Mouse (Mus musculus) adrenal gland, adult 18-20 months (tissue): ENCODE data around the gene Tnfaip6. TPM values are rescaled to one million over a fixed set of nuclear protein-coding genes. Genes with fewer than 3 reads are reported as not detected.

Source experiments
- DNase-seq, 2 experiments: peaks; one replicate each; pipeline ENCODE4 v3.0.0; 2021 to 2022; ENCODE audit warnings: low spot score in 2 of 2
- total RNA-seq, 2 experiments: library from RNA; stranded (reverse); gene quantifications; 1 replicate in 1 of 2; 2 replicates in 1 of 2; pipeline ENCODE4 v1.2.3; 2021

The Tnfaip6 gene
- total RNA-seq, 2 experiments from 2014 or later = 1.7 to 2.3 TPM

- no peak for DNase-seq
Measured at GRCm38 (mm10) chr2:52052335-52052734, 14.5 kb downstream of the Tnfaip6 start.

DNA sequence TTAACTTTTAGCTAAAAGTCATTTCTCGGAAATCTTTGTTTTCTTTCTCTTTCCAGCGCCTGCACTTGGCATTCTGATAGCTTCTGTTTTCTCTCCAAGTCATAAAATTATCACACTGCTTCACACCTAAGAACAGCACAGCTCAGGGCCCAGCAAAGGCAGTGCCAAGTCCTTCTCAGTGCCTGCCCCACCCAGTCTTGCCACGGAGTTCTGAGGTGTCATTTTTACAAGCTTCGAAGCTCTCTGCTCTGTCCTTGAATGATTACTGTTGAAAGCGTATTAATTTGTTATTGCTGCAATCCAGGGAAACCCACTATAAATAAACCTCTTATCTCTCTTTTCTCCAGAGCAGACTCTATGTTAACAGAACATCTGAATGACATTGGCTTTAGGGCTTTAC, 15.7 kb downstream of the Tnfaip6 start:
- no peak for DNase-seq

- DNase-seq = peak in 1 of 2 experiments; percentile 21
Measured at GRCm38 (mm10) chr2:52055616-52056015, 17.8 kb downstream of the Tnfaip6 start.

GRCm38 (mm10) chr2:52057099-52057498, 19.3 kb downstream of the Tnfaip6 start:
- DNase-seq = no peak

DNA sequence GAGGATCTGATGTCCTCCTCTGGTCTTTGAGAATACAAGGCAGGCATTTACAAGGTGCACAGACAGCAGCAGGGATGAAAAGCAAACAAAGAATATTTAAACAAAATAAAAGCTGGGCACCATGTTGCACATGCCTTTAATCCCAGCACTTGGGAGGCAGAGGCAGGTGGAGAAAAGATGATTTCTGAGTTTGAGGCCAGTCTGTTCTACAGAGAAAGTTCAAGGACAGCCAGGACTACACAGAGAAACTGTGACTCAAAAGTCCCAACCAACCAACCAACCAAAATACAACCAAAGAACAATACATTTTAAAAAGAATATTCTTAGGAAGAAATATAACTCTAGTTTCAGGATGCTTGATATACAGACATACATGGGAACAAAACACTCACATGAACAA, 19.9 kb downstream of the Tnfaip6 start:
- DNase-seq = no peak

DNA sequence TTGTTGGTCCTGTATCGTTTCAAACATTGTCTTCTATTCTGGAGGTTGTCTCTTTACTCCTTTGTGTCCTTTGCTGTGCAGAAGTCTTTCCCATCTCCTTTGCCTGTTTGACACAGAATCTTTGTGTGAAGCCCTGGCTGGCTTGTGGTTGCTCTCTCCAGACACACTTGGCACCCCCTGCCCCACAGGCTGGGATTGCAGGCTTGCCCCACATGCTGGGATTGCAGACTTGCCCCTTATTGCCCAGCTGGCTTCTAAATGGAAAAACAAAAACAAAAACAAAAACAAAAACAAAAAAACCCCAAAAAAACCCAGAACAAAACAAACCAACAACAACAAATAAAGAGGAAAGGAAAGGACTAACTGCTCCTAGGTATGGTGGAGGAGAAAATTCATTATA, 30.8 kb downstream of the Tnfaip6 start:
- DNase-seq = no peak

- no peak for DNase-seq
Measured at GRCm38 (mm10) chr2:52070816-52071215, 33.0 kb downstream of the Tnfaip6 start.

- DNase-seq = no peak
Measured at GRCm38 (mm10) chr2:52071241-52071991, 33.6 kb downstream of the Tnfaip6 start.

- DNase-seq = no peak
Measured at GRCm38 (mm10) chr2:52072065-52072490, 34.3 kb downstream of the Tnfaip6 start.

GRCm38 (mm10) chr2:52072491-52073140, 34.8 kb downstream of the Tnfaip6 start, which contains the start of gene Rif1:
Rif1 (plus strand) TSS chr2:52072832.
- DNase-seq = peak; percentile 87 to 90

GRCm38 (mm10) chr2:52073141-52073904, 35.5 kb downstream of the Tnfaip6 start:
- peak in 1 of 2 experiments; percentile 59 for DNase-seq

DNA sequence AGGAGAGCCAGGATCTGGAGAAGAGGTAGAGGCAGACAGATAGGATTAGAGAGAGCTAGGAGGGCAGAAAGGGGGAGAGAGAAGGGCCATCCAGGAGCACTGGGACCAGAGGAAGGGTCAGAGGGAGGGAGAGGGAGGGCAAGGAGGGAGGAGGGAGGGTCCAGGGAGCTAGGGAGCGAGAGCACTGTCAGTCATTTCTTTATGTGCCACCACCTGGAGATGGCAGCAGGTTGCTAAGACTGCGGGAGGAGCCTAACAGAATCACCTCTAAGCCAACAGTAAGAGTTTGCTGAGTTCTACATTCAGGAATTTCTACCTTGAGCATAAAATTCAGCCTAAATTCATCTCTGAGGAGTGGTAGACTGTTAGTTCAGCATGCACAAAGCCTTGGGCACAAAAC, 40.9 kb downstream of the Tnfaip6 start:
- DNase-seq = no peak

- no peak for DNase-seq
Measured at GRCm38 (mm10) chr2:52084013-52084412, 46.2 kb downstream of the Tnfaip6 start.

- no peak for DNase-seq
Measured at GRCm38 (mm10) chr2:52084571-52084970, 46.8 kb downstream of the Tnfaip6 start.

Other genes starting within 250 kb of the Tnfaip6 start
- gene Rbm43, start 102.8 kb upstream of the Tnfaip6 start, total RNA-seq = 10 to 100 TPM; 10.8 to 12.0 TPM
- gene Nmi, start 64.5 kb upstream of the Tnfaip6 start, total RNA-seq = 10 to 100 TPM in 1 of 2 experiments, 1 to 10 TPM in 1; 9.1 to 11.6 TPM
- 10 to 100 TPM; 29.1 to 34.4 TPM for gene Rif1, start 34.8 kb downstream of the Tnfaip6 start, total RNA-seq